Mouse (Mus musculus) cerebellum, adult 2 months (tissue): ENCODE measurements around the gene Atp6v1c2.

Experiments used
- CTCF ChIP-seq: fragments of 200-500 bp; IDR thresholded peaks from 2 replicates; pipeline ENCODE4 v1.5.1; 2011; ENCODE audit warnings: low read depth, mild to moderate bottlenecking, control low read depth, low read length, moderate library complexity, borderline replicate concordance; ENCODE audit not compliant: insufficient read depth
- POLR2A ChIP-seq: fragments of 200-500 bp; IDR thresholded peaks from 2 replicates; pipeline ENCODE4 v1.6.1; 2011; ENCODE audit warnings: low read length, control low read depth, borderline replicate concordance; ENCODE audit not compliant: insufficient read depth

DNA sequence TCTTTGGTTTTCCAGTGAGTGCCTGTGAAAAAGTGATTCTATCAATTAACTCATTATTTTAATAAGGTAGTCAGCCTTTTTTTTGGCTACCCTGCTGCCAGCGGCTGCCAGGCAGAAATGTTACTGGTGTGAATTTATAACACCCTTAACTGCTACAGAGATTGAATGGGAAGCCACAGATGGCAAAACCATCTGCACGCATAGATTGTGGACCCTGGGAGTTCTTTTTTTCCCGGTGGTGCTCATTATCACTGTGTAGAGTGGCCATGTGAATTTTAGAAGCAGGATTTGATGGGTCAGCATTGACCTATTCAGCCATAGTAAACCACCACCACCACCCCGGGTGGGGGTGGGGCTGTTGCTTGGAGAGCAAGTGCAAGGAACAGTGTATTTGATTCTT, 61.8 kb downstream of the Atp6v1c2 start:
- TF ChIP-seq CTCF = no peak
- TF ChIP-seq POLR2A = no peak
